Mouse (Mus musculus) heart, embryonic 10.5 days (tissue): ENCODE data around the gene Uncx. TPM values are rescaled to one million over a fixed set of nuclear protein-coding genes. Genes with fewer than 3 reads are reported as not detected.

Experiments used
- DNase-seq: peaks from one replicate; pipeline ENCODE4 v3.0.0-alpha.2; 2017; ENCODE audit warnings: low spot score
- H3K27ac ChIP-seq: fragments of 300-500 bp; sonication (generic); 2 replicates; pipeline ENCODE4 v1.5.1; 2016; ENCODE audit warnings: mild to moderate bottlenecking
- H3K27me3 ChIP-seq: fragments of 300-500 bp; sonication (generic); 2 replicates; pipeline ENCODE4 v1.6.1; 2016; ENCODE audit warnings: mild to moderate bottlenecking; ENCODE audit not compliant: poor library complexity, insufficient read depth, severe bottlenecking
- H3K36me3 ChIP-seq: fragments of 300-500 bp; sonication (generic); 2 replicates; pipeline ENCODE4 v1.6.1; 2016; ENCODE audit warnings: mild to moderate bottlenecking, moderate library complexity
- H3K4me1 ChIP-seq: fragments of 300-500 bp; sonication (generic); 2 replicates; pipeline ENCODE4 v1.6.1; 2016; ENCODE audit warnings: mild to moderate bottlenecking
- H3K4me3 ChIP-seq: fragments of 300-500 bp; sonication (generic); 2 replicates; pipeline ENCODE4 v1.5.1; 2016; ENCODE audit warnings: mild to moderate bottlenecking, moderate library complexity
- H3K9me3 ChIP-seq: fragments of 300-500 bp; sonication (generic); 2 replicates; pipeline ENCODE4 v1.6.1; 2016; ENCODE audit warnings: mild to moderate bottlenecking, moderate library complexity
- WGBS: fragments of 180-500 bp; shearing (Covaris S2); methylation state at CpG from one replicate; pipeline ENCODE4 v1.1.7; 2016; 5-methylcytosine and 5-hydroxymethylcytosine counted together
- polyA plus RNA-seq: library from polyadenylated mRNA; unstranded; fragments of >200 nt; fragmentation: Nextera tagmentation; extraction: Ambion mirVana; gene quantifications from 2 replicates; pipeline ENCODE4 v1.2.1, GENCODE M21; 2016

Gene Uncx
- polyA plus RNA-seq, 1 experiment from 2014 or later, result 0.18 TPM

DNA sequence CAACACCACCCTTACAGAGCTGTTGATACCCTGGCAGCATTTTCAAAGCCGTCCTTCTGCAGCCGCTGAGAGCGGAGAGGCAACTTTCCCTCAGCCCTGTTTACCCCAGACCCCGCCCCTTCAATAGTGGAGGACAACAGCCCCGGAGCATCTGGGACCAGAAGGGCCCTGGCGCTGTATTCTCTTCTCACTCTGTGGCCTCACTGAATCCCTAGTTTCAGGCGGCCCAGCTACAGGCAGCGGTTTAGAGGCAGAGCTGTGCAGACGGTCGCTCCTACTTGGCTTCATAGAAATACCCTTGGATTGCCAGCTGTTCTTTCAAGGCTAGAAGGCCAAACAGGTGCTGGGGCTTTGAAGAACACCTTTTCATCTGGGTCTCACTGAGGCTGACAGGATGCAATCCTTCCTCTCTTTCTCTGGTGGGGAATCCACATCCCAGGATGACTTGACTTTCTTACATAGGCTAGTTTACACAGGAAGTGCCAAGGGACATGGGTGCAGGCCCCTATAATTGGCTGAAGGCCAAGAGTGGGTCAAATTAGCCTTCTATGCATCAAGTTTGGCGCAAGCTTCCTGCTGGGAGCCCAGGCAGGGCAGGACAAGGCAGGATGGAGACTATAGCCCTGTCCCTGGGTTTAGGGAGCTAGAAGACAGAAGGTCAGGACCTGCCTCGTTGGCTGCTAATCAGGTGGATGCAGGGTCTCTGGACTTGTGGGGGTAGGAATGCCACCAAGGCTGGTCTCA is 15.8 kb downstream of the Uncx start:
- no peak overlapping the region for H3K4me3 ChIP-seq
- H3K36me3 ChIP-seq, result no peaks in the 10 kb centered on the region
- peaks cover 22% of the 10 kb centered on the region for H3K4me1 ChIP-seq
- 3% methylated on average over 12 of the region's 12 CpGs for WGBS
- no peak for DNase-seq
- H3K27ac ChIP-seq, result no peak overlapping the region
- H3K9me3 ChIP-seq, result no peaks in the 10 kb centered on the region
- peaks cover 97% of the 10 kb centered on the region for H3K27me3 ChIP-seq

DNA sequence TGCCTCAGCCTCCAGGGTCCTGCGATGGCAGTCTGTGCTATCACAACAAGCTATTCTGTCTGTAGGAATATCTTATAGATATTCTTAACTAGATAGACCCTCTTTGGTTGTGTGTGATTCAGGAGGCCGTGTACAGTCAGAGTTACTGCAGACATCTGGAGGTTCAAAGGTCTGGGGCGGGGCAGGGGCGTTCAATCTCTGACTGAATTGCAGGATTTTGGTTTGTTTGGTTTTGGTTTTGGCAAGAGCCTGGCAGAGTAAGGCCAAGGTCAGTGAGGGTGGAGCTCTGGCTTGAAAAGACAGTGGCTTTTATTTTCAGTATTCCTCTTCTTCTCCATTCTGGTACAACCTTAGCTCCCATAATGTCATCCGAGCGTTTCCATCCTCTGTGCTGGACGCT is 16.5 kb downstream of the Uncx start:
- Histone ChIP-seq H3K36me3 (no peaks in the 10 kb centered on the region), H3K9me3 (no peaks in the 10 kb centered on the region), H3K27ac (no peak overlapping the region), H3K4me3 (no peak overlapping the region), H3K27me3 (peaks cover 97% of the 10 kb centered on the region), H3K4me1 (peaks cover 22% of the 10 kb centered on the region)
- DNase-seq, result no peak
- 38% methylated on average over 7 of the region's 7 CpGs for WGBS

DNA sequence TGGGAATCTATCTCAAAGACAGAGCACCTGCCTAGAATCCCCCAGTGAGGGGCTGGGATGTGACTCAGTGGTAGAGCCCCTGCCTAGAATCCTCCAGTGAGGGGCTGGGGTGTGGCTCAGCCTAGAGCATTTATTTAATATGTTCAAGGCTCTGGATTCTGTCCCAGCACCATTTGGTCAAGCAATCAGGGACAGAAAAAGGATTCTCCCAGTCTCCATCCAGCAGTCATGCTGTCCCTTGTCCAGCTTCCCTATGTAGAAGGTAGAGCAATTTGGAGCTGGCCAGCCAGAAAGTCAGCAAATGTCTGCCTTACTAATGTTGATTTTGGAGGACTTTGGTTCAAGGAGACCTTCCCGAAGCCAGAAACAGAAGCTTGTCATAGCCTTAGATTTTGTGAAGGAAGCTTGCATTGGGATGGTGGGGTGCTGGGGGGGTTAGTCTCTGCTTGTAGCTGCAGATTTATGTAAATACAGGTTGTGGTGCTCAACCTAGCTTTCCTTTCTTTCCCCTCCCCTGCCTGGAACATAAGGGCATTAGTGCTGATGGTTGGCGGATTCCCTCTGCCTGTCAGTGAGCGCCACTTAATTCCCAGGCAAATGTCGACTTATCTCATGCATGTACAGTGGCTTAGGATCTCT is 18.2 kb downstream of the Uncx start:
- DNase-seq, result no peak
- 41% methylated on average over 4 of the region's 4 CpGs for WGBS
- H3K4me1 ChIP-seq, result peaks cover 22% of the 10 kb centered on the region
- H3K9me3 ChIP-seq, result no peaks in the 10 kb centered on the region
- H3K27me3 ChIP-seq, result peaks cover 97% of the 10 kb centered on the region
- no peak overlapping the region for H3K4me3 ChIP-seq
- H3K27ac ChIP-seq, result no peak overlapping the region
- H3K36me3 ChIP-seq, result no peaks in the 10 kb centered on the region

DNA sequence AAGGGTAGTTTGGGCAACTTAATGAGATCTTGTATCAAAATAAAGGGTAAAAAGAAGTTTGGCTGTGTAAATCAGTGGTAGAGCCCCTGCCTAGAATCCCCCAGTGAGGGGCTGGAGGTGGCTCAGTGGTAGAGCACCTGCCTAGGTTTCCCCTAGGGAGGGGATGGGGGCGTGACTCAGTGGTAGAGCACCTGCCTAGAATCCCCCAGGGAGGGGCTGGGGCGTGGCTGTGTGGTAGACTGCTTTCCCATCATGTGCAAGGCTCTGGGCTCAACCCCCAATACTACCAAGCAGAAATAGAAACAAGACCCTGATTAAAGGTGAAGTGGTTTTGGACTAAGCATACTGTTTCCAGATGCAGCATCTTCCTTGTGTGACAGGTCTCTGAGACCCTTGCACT is 21.4 kb downstream of the Uncx start:
- no peak overlapping the region for H3K4me3 ChIP-seq
- no peaks in the 10 kb centered on the region for H3K9me3 ChIP-seq
- 32% methylated on average over 2 of the region's 2 CpGs for WGBS
- peaks cover 97% of the 10 kb centered on the region for H3K27me3 ChIP-seq
- DNase-seq, result no peak
- no peaks in the 10 kb centered on the region for H3K36me3 ChIP-seq
- no peak overlapping the region for H3K27ac ChIP-seq
- H3K4me1 ChIP-seq, result peaks cover 3% of the 10 kb centered on the region; the same call in 1 of the 2 replicates

DNA sequence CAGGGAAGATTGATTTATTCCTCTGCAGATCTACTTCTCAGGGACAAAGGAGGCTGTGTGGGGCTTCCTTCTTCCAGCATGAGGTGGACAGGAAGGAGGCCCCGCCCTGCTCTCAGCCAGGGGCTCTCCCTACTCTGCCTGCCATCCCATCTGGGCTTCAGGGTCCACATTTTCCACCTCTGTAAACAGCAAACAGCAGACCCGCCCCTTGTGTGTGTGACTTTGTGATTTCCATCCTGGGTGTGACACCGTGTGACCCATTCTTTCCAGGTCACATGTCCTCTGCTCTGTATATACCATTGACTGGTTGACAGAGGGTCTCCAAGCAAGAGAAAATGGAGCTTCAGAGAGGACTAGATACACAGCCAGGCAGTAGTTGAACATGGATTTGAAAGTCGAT is 22.2 kb downstream of the Uncx start:
- WGBS, result 53% methylated on average over 4 of the region's 4 CpGs
- Histone ChIP-seq H3K4me1 (peaks cover 3% of the 10 kb centered on the region; the same call in 1 of the 2 replicates), H3K4me3 (no peak overlapping the region), H3K27ac (no peak overlapping the region), H3K9me3 (no peaks in the 10 kb centered on the region), H3K27me3 (peaks cover 96% of the 10 kb centered on the region), H3K36me3 (no peaks in the 10 kb centered on the region)
- no peak for DNase-seq

DNA sequence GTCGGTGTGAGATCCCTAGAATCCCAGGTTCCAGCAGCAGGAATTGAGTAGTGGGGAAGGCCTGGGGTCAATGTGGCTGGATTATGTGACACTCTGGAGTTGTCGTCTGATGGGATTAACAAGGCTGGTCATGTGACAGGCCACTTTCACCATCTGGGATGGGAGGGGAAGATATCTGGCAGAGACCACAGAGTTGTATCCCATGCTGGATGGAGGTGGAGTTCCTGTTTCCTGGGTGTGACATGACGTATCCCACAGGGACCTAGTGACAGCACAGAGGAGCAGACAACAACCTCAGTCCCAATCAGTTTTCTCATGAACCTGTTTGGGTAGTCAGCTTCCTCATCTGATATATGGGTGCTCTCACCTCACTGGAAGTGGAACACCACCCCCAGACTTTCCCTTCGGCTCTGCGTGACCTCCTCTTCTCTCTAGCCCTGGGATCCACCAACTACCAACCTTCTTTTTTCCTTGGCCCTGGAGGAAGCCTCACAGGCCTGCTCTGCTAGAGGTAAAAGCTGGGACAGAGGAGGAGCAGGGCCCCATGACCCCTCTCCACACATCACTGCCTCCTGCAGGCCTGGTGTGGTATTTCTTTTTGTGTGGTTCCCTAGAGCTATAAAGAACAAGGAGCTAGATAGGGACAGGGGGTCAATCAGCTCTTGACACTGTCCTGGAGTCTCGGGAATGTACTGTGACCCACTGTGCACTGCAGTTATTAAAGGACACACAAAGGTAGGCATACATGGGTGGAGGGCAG is 23.5 kb downstream of the Uncx start:
- H3K27ac ChIP-seq, result no peak overlapping the region
- peaks cover 92% of the 10 kb centered on the region for H3K27me3 ChIP-seq
- H3K36me3 ChIP-seq, result no peaks in the 10 kb centered on the region
- H3K4me1 ChIP-seq, result peaks cover 3% of the 10 kb centered on the region; the same call in 1 of the 2 replicates
- no peak for DNase-seq
- 47% methylated on average over 6 of the region's 6 CpGs for WGBS
- H3K9me3 ChIP-seq, result no peaks in the 10 kb centered on the region
- no peak overlapping the region for H3K4me3 ChIP-seq

DNA sequence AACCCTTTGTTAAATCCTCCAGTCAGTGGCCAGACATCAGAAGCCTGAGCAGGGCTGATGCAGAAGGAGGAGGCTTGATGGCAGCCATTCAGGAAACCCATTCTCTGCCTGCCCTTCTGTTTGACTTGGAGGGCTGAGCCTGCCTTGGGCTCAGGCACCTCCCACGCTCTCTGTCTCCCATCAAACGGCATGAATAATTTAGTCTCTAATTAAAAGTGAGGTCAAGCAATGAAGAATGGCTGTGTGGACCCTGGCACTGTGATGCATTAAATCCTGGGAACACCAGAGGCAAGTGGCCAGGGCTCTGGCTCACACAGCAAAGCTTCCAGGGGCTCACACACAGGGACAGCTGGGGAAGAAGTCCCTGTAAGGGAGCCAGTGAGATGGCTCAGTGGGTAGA is 24.8 kb downstream of the Uncx start:
- 41% methylated on average over 2 of the region's 2 CpGs for WGBS
- H3K9me3 ChIP-seq, result no peaks in the 10 kb centered on the region
- no peaks in the 10 kb centered on the region for H3K36me3 ChIP-seq
- no peak overlapping the region for H3K4me3 ChIP-seq
- DNase-seq, result no peak
- H3K4me1 ChIP-seq, result peaks cover 9% of the 10 kb centered on the region; the same call in 1 of the 2 replicates
- no peak overlapping the region for H3K27ac ChIP-seq
- H3K27me3 ChIP-seq, result peaks cover 91% of the 10 kb centered on the region

DNA sequence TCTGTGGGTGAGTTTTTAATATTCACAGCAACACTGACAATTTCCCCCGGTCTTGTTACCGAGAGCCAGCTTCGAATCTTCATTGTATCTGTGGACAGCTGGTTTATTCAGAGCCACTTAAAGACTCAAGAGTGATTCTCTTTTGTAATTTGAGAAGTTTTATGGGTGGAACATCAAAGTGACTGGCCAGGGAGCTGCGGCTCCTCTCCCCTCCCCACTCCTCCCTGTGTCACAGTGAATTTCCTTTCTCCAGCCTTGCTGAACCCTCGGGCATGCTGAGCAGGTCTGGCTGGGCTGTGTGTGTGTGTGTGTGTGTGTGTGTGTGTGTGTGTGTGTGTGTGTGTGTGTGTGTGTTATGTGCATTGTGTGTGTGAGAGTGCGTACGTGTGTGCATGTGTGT is 29.2 kb downstream of the Uncx start:
- no peak overlapping the region for H3K4me3 ChIP-seq
- H3K4me1 ChIP-seq, result 0 out of 2 replicates have a peak, but pooled peaks cover 6% of the 10 kb centered on the region
- peaks cover 63% of the 10 kb centered on the region for H3K27me3 ChIP-seq
- DNase-seq, result no peak
- no peaks in the 10 kb centered on the region for H3K36me3 ChIP-seq
- H3K27ac ChIP-seq, result no peak overlapping the region
- H3K9me3 ChIP-seq, result no peaks in the 10 kb centered on the region; the same call in 1 of the 2 replicates
- WGBS, result 40% methylated on average over 7 of the region's 7 CpGs

DNA sequence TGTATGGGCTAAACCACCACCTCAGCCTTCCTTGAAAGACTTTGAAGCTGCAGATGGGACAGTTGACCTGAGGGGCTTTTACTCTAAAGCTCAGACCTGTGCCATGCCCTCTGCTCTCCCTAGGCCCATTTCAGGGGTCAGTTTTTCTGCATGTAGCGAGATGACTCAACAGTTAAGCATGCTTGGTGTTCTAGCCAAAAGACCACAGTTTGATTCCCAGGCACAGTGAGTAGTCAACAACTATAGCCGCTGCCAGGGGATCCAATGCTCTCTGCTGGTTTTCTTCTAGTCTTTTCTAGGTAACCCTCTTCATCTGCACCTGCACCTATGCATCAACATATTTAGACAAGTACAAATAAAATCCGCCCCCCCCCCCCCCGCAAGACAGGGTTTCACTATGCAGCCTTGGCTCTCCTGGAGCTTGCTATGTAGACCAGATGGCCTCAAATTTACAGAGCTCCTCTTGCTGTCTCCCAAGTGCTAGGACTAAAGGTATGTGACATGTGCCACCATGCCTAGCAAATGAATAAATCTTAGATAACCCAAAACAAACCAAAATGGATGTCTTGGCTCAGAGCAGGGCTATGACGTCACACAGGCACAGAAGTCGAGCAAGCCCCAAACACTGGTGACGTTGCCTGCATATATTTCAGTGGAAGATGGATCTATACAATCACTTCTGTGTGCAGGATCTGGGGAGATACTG is 30.5 kb downstream of the Uncx start:
- no peak overlapping the region for H3K27ac ChIP-seq
- H3K4me3 ChIP-seq, result no peak overlapping the region
- H3K4me1 ChIP-seq, result 0 out of 2 replicates have a peak, but pooled peaks cover 6% of the 10 kb centered on the region
- peaks cover 58% of the 10 kb centered on the region for H3K27me3 ChIP-seq
- H3K36me3 ChIP-seq, result no peaks in the 10 kb centered on the region
- H3K9me3 ChIP-seq, result no peaks in the 10 kb centered on the region; the same call in 1 of the 2 replicates
- 75% methylated on average over 7 of the region's 7 CpGs for WGBS
- no peak for DNase-seq

DNA sequence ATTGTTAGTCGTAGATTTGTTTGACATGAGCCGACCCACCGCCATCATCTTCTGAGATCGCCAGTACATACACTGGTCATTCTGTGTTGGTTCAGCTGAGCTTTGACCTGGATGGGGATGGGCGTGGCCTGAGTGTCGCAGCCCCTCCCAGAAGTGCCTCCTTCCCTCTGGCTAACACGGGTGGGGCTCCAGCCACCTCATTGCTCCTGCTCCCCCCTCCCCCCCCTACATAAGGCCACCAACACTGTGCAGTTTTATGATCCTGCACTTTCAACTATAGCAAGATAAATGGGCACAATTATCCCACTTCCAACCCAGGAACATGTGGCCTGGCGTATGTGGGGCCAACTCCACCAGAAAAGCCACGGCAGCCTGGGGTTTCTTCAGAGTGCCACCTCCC is 31.8 kb downstream of the Uncx start:
- Histone ChIP-seq H3K27me3 (peaks cover 59% of the 10 kb centered on the region), H3K36me3 (no peaks in the 10 kb centered on the region), H3K4me1 (0 out of 2 replicates have a peak, but pooled peaks cover 6% of the 10 kb centered on the region), H3K9me3 (no peaks in the 10 kb centered on the region; the same call in 1 of the 2 replicates), H3K4me3 (no peak overlapping the region), H3K27ac (no peak overlapping the region)
- 74% methylated on average over 9 of the region's 9 CpGs for WGBS
- no peak for DNase-seq

DNA sequence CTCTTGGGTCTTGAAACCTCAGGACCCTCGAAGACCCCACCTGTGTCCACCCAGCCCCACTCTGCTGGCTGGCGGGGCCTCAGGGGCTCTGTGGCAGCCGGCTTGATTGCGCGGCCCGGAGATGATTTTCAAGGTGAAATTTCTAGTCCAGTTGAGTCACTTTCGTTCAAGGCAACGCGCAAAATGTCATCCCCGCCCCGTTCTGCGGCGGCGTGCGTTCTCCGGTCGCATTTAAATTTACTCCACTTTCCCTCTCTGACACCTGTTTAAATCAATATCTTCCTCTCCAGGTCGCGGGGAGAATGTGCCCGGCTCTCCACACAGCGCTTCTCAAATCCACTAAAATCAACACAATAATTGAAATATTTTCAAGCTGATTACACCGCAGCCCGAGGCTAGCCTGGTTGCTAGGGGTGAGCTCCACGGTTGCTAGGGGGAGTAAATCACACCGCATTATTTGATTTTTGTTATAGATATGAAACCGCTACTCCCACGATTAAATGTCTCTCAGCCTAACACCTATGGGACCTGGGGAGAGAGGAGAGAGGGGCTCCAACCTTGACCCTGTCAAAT is 37.0 kb downstream of the Uncx start:
- Histone ChIP-seq H3K27me3 (peaks cover 80% of the 10 kb centered on the region), H3K4me3 (no peak overlapping the region), H3K4me1 (peaks cover 10% of the 10 kb centered on the region), H3K27ac (no peak overlapping the region), H3K9me3 (no peaks in the 10 kb centered on the region; the same call in 1 of the 2 replicates), H3K36me3 (no peaks in the 10 kb centered on the region)
- DNase-seq, result no peak
- WGBS, result 39% methylated on average over 27 of the region's 27 CpGs

DNA sequence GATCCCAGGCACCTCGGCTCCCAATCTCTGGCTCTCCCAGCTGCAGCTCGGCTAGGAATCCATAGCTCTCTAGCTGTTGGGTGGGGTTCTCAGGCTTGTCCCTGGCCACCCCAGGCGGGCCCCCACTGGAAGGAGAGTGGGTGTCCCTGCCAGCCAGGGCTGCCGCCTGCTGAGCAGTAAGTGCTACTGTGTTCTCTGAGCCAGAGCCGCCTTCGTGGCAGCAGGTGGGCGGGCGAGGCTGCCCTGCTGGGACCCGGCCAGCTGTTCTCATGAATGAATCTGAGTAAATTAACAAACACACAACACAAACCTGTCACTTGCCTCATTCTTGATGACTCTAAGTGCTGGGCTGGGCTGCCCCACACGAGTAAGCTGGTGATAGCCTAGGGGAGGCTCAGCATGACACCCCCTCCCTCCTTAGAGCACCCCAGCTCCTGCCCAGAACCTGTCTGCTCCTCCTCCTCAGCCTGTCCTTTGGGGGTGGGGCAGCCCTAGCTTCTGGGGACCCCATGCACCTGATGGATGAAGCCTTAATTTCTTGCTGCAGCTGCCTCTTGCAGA is 38.1 kb downstream of the Uncx start:
- no peak overlapping the region for H3K4me3 ChIP-seq
- DNase-seq, result no peak
- H3K27ac ChIP-seq, result no peak overlapping the region
- peaks cover 16% of the 10 kb centered on the region for H3K4me1 ChIP-seq
- peaks cover 91% of the 10 kb centered on the region for H3K27me3 ChIP-seq
- 2% methylated on average over 10 of the region's 10 CpGs for WGBS
- H3K9me3 ChIP-seq, result no peaks in the 10 kb centered on the region; the same call in 1 of the 2 replicates
- H3K36me3 ChIP-seq, result no peaks in the 10 kb centered on the region
